Mouse (Mus musculus) G1E (cell line): ENCODE measurements around the gene Txnrd1.

Source experiments
- CTCF ChIP-seq: IDR thresholded peaks from 2 replicates; pipeline ENCODE4 v1.5.1; 2012; ENCODE audit warnings: low read depth, low read length, inconsistent platforms, mixed read lengths
- GATA1 ChIP-seq: IDR thresholded peaks from 2 replicates; pipeline ENCODE4 v1.6.1; 2012; ENCODE audit warnings: borderline replicate concordance, low read length, inconsistent platforms, mixed read lengths
- GATA2 ChIP-seq: IDR thresholded peaks from 2 replicates; pipeline ENCODE4 v1.6.1; 2012; ENCODE audit warnings: low read depth, low read length, inconsistent platforms, borderline replicate concordance
- POLR2AphosphoS5 ChIP-seq: IDR thresholded peaks from 2 replicates; pipeline ENCODE4 v1.6.1; 2012; ENCODE audit warnings: low read depth, low read length, inconsistent platforms; ENCODE audit not compliant: insufficient replicate concordance

- TF ChIP-seq CTCF (no peak), POLR2AphosphoS5 (no peak), GATA2 (no peak), GATA1 (no peak)
These were observed 29.4 kb upstream of the Txnrd1 start for GRCm38 (mm10) chr10:82804396-82804795.
